ENCODE assay signal across 24 mouse cellular contexts in genomic region chr15:96827931-96828330, GRCm38 (mm10).
"Had no signal": no experiment of that assay in that cellular context is flagged by ENCODE, and none has a peak within 500 bp of the region (broad histone marks: within the 10 kb centered on the region; RNA-seq: fewer than 3 reads in every experiment).

No protein-coding gene starts in this region.

- H3K9ac ChIP-seq: hindbrain, embryonic 12.5 days; hindbrain, embryonic 14.5 days; intestine, embryonic 15.5 days; limb, embryonic 12.5 days had no signal

- H3K4me2 ChIP-seq: heart, embryonic 11.5 days; hindbrain, embryonic 12.5 days; hindbrain, embryonic 14.5 days; intestine, embryonic 15.5 days; limb, embryonic 12.5 days; liver, embryonic 11.5 days had no signal

- H3K4me3 ChIP-seq: gastrocnemius, adult 2 months; hindbrain, embryonic 10.5 days; hindbrain, embryonic 12.5 days; intestine, embryonic 15.5 days; layer of hippocampus, adult 2 months; limb, embryonic 12.5 days had no signal

- H3K9me3 ChIP-seq: hindbrain, embryonic 10.5 days; hindbrain, embryonic 12.5 days; intestine, embryonic 15.5 days; limb, embryonic 12.5 days had no signal

- H3K36me3 ChIP-seq: hindbrain, embryonic 10.5 days; hindbrain, embryonic 12.5 days; intestine, embryonic 15.5 days; limb, embryonic 12.5 days had no signal

- ATAC-seq: forebrain, embryonic 16.5 days; hindbrain, embryonic 16.5 days; inflammation-experienced regulatory T-cells, adult 6 months; intestine, embryonic 15.5 days; intestine, postnatal 0 days had no signal

- H3K27me3 ChIP-seq: hindbrain, embryonic 12.5 days; intestine, embryonic 15.5 days; limb, embryonic 12.5 days had no signal

- DNase-seq: gastrocnemius, adult 2 months; gastrocnemius, postnatal 10 days; gastrocnemius, postnatal 25 days; heart, postnatal 10 days; kidney, adult 18-20 months; kidney, adult 8-10 months; kidney, postnatal 10 days; kidney, postnatal 25 days; kidney, postnatal 4 days; layer of hippocampus, postnatal 36 days; left cerebral cortex, postnatal 4 days; liver had no signal

- H3K4me1 ChIP-seq: hindbrain, embryonic 10.5 days; hindbrain, embryonic 12.5 days; limb, embryonic 12.5 days had no signal

- H3K27ac ChIP-seq: gastrocnemius, adult 2 months; hindbrain, embryonic 10.5 days; hindbrain, embryonic 12.5 days; hindbrain, embryonic 14.5 days; intestine, embryonic 15.5 days; layer of hippocampus, adult 2 months; limb, embryonic 12.5 days had no signal
